Mouse (Mus musculus) liver, embryonic 14.5 days (tissue): Measurements from ENCODE around the gene Shisa4. TPM values are rescaled to one million over a fixed set of nuclear protein-coding genes. Genes with fewer than 3 reads are reported as not detected.

Experiments used
- ATAC-seq: fragments of 200-750 bp; cut with Nextera tagmentation; 2 replicates; pipeline ENCODE4 v1.8.0; 2017; ENCODE audit warnings: moderate number of reproducible peaks, mild to moderate bottlenecking, moderate library complexity; ENCODE audit not compliant: insufficient read depth
- DNase-seq, 3 experiments: peaks; one replicate each; pipeline ENCODE4 v3.0.0-alpha.2; 2012 to 2013; ENCODE audit warnings: low read depth in 3 of 3, low spot score in 3 of 3
- H3K27ac ChIP-seq: fragments of 300-500 bp; sonication (generic); 2 replicates; pipeline ENCODE4 v1.5.1; 2014; ENCODE audit warnings: moderate library complexity, mild to moderate bottlenecking, control low read depth, inconsistent platforms
- H3K27me3 ChIP-seq: fragments of 300-500 bp; sonication (generic); 2 replicates; pipeline ENCODE4 v1.6.1; 2014; ENCODE audit warnings: mild to moderate bottlenecking, low read length, moderate library complexity; ENCODE audit not compliant: control insufficient read depth, insufficient read depth
- H3K36me3 ChIP-seq: fragments of 300-500 bp; sonication (generic); replicated peaks from 2 replicates; pipeline ENCODE4 v1.6.1; 2014; ENCODE audit warnings: low read depth; ENCODE audit not compliant: control insufficient read depth, insufficient read depth
- H3K4me1 ChIP-seq, 2 experiments: fragments of 200-500 bp in 1 of 2; fragments of 300-500 bp in 1 of 2; sonication (generic) in 1 of 2; replicated peaks; 2 replicates each; pipeline ENCODE4 v1.6.1; 2012 to 2014; ENCODE audit warnings: antibody characterized with exemption in 1 of 2, inconsistent platforms in 1 of 2, low read length in 1 of 2; ENCODE audit not compliant: control insufficient read depth in 2 of 2, insufficient read depth in 2 of 2
- H3K4me2 ChIP-seq: fragments of 300-500 bp; sonication (generic); 2 replicates; pipeline ENCODE4 v1.6.1; 2014; ENCODE audit warnings: low read depth, mild to moderate bottlenecking, control low read depth, moderate library complexity
- H3K4me3 ChIP-seq, 2 experiments: fragments of 200-500 bp in 1 of 2; fragments of 300-500 bp in 1 of 2; sonication (generic) in 1 of 2; 2 replicates each; pipeline ENCODE4 v1.5.1; 2012 to 2014; ENCODE audit warnings: low read depth in 2 of 2, low read length in 2 of 2, mild to moderate bottlenecking in 2 of 2, control low read depth in 1 of 2, inconsistent platforms in 1 of 2, moderate library complexity in 1 of 2; ENCODE audit not compliant: insufficient read depth in 1 of 2
- H3K9ac ChIP-seq: fragments of 300-500 bp; sonication (generic); replicated peaks from 2 replicates; pipeline ENCODE4 v1.6.1; 2014; ENCODE audit warnings: mild to moderate bottlenecking, control low read depth, moderate library complexity
- H3K9me3 ChIP-seq: fragments of 300-500 bp; sonication (generic); 2 replicates; pipeline ENCODE4 v1.6.1; 2016; ENCODE audit warnings: low read length, mixed read lengths; ENCODE audit not compliant: control insufficient read depth
- CTCF ChIP-seq: IDR thresholded peaks from 2 replicates; pipeline ENCODE4 v1.5.1; 2016; ENCODE audit warnings: antibody characterized with exemption, low read depth, control low read depth
- EP300 ChIP-seq: IDR thresholded peaks from 2 replicates; pipeline ENCODE4 v1.6.1; 2016; ENCODE audit warnings: antibody characterized with exemption, low read depth
- WGBS: fragments of 180-500 bp; shearing (Covaris S2); extraction: QIAGEN DNeasy Blood & Tissue Kit; methylation state at CpG from one replicate; pipeline ENCODE4 v1.1.7; 2014; ENCODE audit not compliant: insufficient replicate concordance; 5-methylcytosine and 5-hydroxymethylcytosine counted together
- polyA plus RNA-seq, 2 experiments: library from polyadenylated mRNA; depleted of rRNA in 1 of 2; stranded (reverse) in 1 of 2; unstranded in 1 of 2; fragments of >200 nt; fragmentation: Nextera tagmentation in 1 of 2; extraction: Ambion mirVana in 1 of 2; gene quantifications; 2 replicates each; pipeline versions ENCODE4 v1.2.1 to v1.2.3; 2012 to 2014

The Shisa4 gene
- polyA plus RNA-seq, 2 experiments: 0.41 to 0.64 TPM

- TF ChIP-seq EP300: no peak
- TF ChIP-seq CTCF: no peak
- Histone ChIP-seq H3K4me3 (no peak overlapping the region), H3K9ac (no peak overlapping the region), H3K4me2 (no peak overlapping the region), H3K4me1 (no peaks in the 10 kb centered on the region), H3K27ac (no peak overlapping the region), H3K27me3 (no peaks in the 10 kb centered on the region), H3K9me3 (no peaks in the 10 kb centered on the region), H3K36me3 (no peaks in the 10 kb centered on the region)
- DNase-seq (no peak), ATAC-seq (no peak)
- 78% methylated on average over 8 of the region's 8 CpGs for WGBS
Measured at GRCm38 (mm10) chr1:135341947-135342346, 33.1 kb downstream of the Shisa4 start.

- Histone ChIP-seq H3K27me3 (no peaks in the 10 kb centered on the region), H3K9me3 (no peaks in the 10 kb centered on the region), H3K4me2 (no peak overlapping the region), H3K4me3 (no peak overlapping the region), H3K9ac (no peak overlapping the region), H3K36me3 (no peaks in the 10 kb centered on the region), H3K27ac (no peak overlapping the region), H3K4me1 (no peaks in the 10 kb centered on the region)
- no peak for TF ChIP-seq CTCF
- TF ChIP-seq EP300: no peak
- WGBS: 61% methylated on average over 6 of the region's 6 CpGs
- no peak for DNase-seq
- ATAC-seq: no peak
Measured at GRCm38 (mm10) chr1:135330578-135330977, 44.5 kb downstream of the Shisa4 start.

- 57% methylated on average over 5 of the region's 5 CpGs for WGBS
- Histone ChIP-seq H3K27me3 (no peaks in the 10 kb centered on the region), H3K4me3 (no peak overlapping the region), H3K4me2 (no peak overlapping the region), H3K27ac (no peak overlapping the region), H3K9me3 (no peaks in the 10 kb centered on the region), H3K4me1 (no peaks in the 10 kb centered on the region), H3K9ac (no peak overlapping the region), H3K36me3 (no peaks in the 10 kb centered on the region)
- DNase-seq: no peak
- TF ChIP-seq EP300 (no peak), CTCF (no peak)
- ATAC-seq: no peak
Measured at GRCm38 (mm10) chr1:135328368-135328767, 46.7 kb downstream of the Shisa4 start.

DNA sequence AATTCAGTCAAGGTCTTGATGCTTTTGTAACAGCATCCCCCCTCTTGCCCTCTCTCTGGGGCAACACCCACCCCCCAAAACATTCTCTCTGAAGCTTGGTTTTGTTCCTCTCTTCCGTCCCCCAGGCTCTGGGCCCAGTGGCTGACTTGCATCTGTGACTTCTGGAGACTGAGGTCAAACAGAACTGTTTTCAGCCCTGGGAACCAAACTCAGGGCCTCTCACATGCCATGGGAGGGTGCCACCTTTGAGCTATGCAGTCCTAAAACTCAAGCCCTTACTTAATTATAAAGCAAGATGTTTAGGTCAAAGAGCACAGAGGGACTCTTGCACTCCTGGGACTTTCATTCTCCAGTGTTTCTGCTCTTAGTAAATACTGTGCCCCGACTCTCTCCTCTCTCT is 49.1 kb downstream of the Shisa4 start:
- no peak overlapping the region for H3K4me2 ChIP-seq
- no peak overlapping the region for H3K4me3 ChIP-seq
- DNase-seq: no peak
- H3K4me1 ChIP-seq: no peaks in the 10 kb centered on the region
- 57% methylated on average over 2 of the region's 2 CpGs for WGBS
- ATAC-seq: no peak
- no peak for TF ChIP-seq EP300
- no peak for TF ChIP-seq CTCF
- no peak overlapping the region for H3K9ac ChIP-seq
- no peaks in the 10 kb centered on the region for H3K36me3 ChIP-seq
- no peaks in the 10 kb centered on the region for H3K9me3 ChIP-seq
- H3K27me3 ChIP-seq: no peaks in the 10 kb centered on the region
- no peak overlapping the region for H3K27ac ChIP-seq

- H3K27ac ChIP-seq: no peak within 1 kb of the TSS
- ATAC-seq: no peak
- H3K36me3 ChIP-seq: no peaks in the 10 kb centered on the region
- TF ChIP-seq EP300 (no peak), CTCF (no peak)
- WGBS: 35% methylated on average over 8 of the region's 8 CpGs
- no peak within 1 kb of the TSS for H3K4me3 ChIP-seq
- no peak within 1 kb of the TSS for H3K4me2 ChIP-seq
- DNase-seq: no peak
- H3K27me3 ChIP-seq: no peaks in the 10 kb centered on the region
- H3K9me3 ChIP-seq: no peaks in the 10 kb centered on the region
- H3K9ac ChIP-seq: no peak within 1 kb of the TSS
- no peaks in the 10 kb centered on the region for H3K4me1 ChIP-seq
Measured at GRCm38 (mm10) chr1:135324571-135324970, 50.5 kb downstream of the Shisa4 start, which contains the start of gene Lmod1. Lmod1 (plus strand) TSS chr1:135324807.
